In the genomic region with DNA sequence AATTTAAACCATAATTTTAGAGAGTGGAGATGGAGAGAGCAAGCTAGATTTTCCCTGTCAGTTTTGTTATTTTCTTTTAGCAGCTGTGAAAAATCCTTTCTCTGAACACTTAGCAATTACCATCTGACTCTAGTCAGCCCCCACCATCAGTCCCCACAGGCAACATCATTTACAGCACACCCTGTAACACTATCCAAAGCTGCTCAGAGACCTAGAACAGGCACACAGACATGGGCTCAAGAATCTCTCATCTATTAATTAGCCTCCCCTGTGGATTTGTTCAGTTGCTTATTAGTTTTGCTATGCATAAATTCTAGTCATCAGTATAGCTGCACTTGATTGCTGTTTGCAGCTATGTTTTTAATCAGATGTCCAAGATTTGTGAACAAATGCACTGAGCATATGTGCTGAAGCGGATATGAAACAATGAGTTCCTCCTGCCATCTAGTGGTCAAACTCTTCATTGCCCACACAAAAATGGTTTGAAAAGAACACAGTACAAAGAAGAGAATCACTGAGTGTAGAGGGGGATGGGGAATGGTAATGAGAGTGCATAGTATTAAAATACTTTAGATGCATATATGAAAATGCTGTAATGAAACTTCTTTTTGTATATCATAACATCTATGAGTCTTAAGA, we compare ENCODE assay signal across 9 mouse cellular contexts.
DNase-seq lines count a peak whose midpoint lies in the region; ATAC-seq and TF ChIP-seq lines count a peak whose summit lies in the region.
"Had no signal": no experiment of that assay in that cellular context is flagged by ENCODE, and none has a peak within 500 bp of the region (broad histone marks: within the 10 kb centered on the region; RNA-seq: fewer than 3 reads in every experiment).

No protein-coding gene starts in this region.

- H3K9me3 ChIP-seq in kidney, postnatal 0 days (replicated peaks; ENCODE audit: low read length) = no peaks in the 10 kb centered on the region
- H3K9me3 ChIP-seq: lung, embryonic 15.5 days had no signal

- no peaks in the 10 kb centered on the region for H3K27me3 ChIP-seq in kidney, adult 2 months (replicated peaks; ENCODE audit: control insufficient read depth, insufficient read depth, low read length)
- H3K27me3 ChIP-seq in kidney, postnatal 0 days (ENCODE audit: insufficient read depth, low read length) = no peaks in the 10 kb centered on the region
- H3K27me3 ChIP-seq: lung, embryonic 15.5 days had no signal

- H3K27ac ChIP-seq in kidney, adult 2 months (ENCODE audit: insufficient read depth, low read depth, low read length) = no peak overlapping the region
- no peak overlapping the region for H3K27ac ChIP-seq in kidney, postnatal 0 days
- H3K27ac ChIP-seq: lung, embryonic 15.5 days had no signal

- no peak overlapping the region for H3K4me3 ChIP-seq in kidney, adult 2 months (ENCODE audit: insufficient read depth, low read depth, low read length)
- H3K4me3 ChIP-seq in kidney, postnatal 0 days (replicated peaks; ENCODE audit: low read depth, low read length) = no peak overlapping the region
- H3K4me3 ChIP-seq: lung, embryonic 15.5 days had no signal

- H3K4me1 ChIP-seq in kidney, adult 2 months (ENCODE audit: control insufficient read depth, insufficient read depth, low read length) = no peaks in the 10 kb centered on the region
- H3K4me1 ChIP-seq in kidney, postnatal 0 days (replicated peaks; ENCODE audit: insufficient read depth, low read length) = no peaks in the 10 kb centered on the region
- H3K4me1 ChIP-seq: lung, embryonic 15.5 days had no signal

- 0 out of 2 replicates have a peak, but pooled peaks have one; percentile 40 for ATAC-seq in kidney, postnatal 0 days (replicated peaks; ENCODE audit: low FRiP score, low read depth)

- WGBS in kidney, adult 2 months = 20% methylated on average over 1 of the region's 1 CpGs
- WGBS in kidney, postnatal 0 days = 22% methylated on average over 1 of the region's 1 CpGs

- no peak for TF ChIP-seq POLR2A in kidney, adult 2 months (IDR thresholded peaks at IDR 0.05; ENCODE audit: low read depth, low read length)

- TF ChIP-seq CTCF in kidney, adult 2 months (conservative IDR thresholded peaks at IDR 0.05; ENCODE audit: insufficient read depth, insufficient read length, low read depth, low read length) = no peak
- TF ChIP-seq CTCF in kidney, postnatal 0 days (IDR thresholded peaks at IDR 0.05; ENCODE audit: low read depth) = peak; percentile 84

- no peak overlapping the region for H3K4me2 ChIP-seq in kidney, postnatal 0 days (ENCODE audit: low read length)
- H3K4me2 ChIP-seq: lung, embryonic 15.5 days had no signal

- DNase-seq in kidney, adult 2 months = peak; percentile 59
- no peak for DNase-seq in kidney, adult 18-20 months
- peak; percentile 51 for DNase-seq in Muller cell, postnatal 12 days (ENCODE audit: inconsistent ontology term)
- peak; percentile 58 for DNase-seq in embryo, embryonic 9.5 days (ENCODE audit: extremely low spot score)
- DNase-seq in kidney, postnatal 0 days (ENCODE audit: low spot score) = peak; percentile 64
- peak; percentile 71 for DNase-seq in mesoderm, embryonic 11.5 days (ENCODE audit: low read depth, low spot score)
- no peak for DNase-seq in adrenal gland, adult 18-20 months (ENCODE audit: low spot score in 2 of 2)
- DNase-seq in natural killer cell, adult 2 months (ENCODE audit: low spot score in 2 of 2) = no peak

- no peak overlapping the region for H3K9ac ChIP-seq in kidney, postnatal 0 days (ENCODE audit: low read depth, low read length)
- H3K9ac ChIP-seq: lung, embryonic 15.5 days had no signal

- H3K36me3 ChIP-seq in kidney, adult 2 months (ENCODE audit: control insufficient read depth, insufficient read depth, low read length) = no peaks in the 10 kb centered on the region
- H3K36me3 ChIP-seq in kidney, postnatal 0 days (ENCODE audit: insufficient read depth, low read length) = no peaks in the 10 kb centered on the region
- H3K36me3 ChIP-seq: lung, embryonic 15.5 days had no signal

Comparison
In these comparisons a context has a peak if more than half of its experiments do, and no peak if none do; other contexts are left out.
1. DNase-seq: peak in kidney, adult 2 months (single experiment), Muller cell, postnatal 12 days (single experiment), embryo, embryonic 9.5 days (single experiment), kidney, postnatal 0 days (single experiment) and mesoderm, embryonic 11.5 days (single experiment); none in kidney, adult 18-20 months (single experiment), adrenal gland, adult 18-20 months (0 of 2) and natural killer cell, adult 2 months (0 of 2).